Mouse (Mus musculus) spleen, adult 2 months (tissue): ENCODE results near the gene Wdr70.

Source experiments
- CTCF ChIP-seq: fragments of 200-500 bp; IDR thresholded peaks from 2 replicates; pipeline ENCODE4 v1.5.1; 2011; ENCODE audit warnings: mild to moderate bottlenecking, inconsistent platforms; ENCODE audit not compliant: insufficient read depth, insufficient read length, insufficient replicate concordance; ENCODE audit errors: extremely low read depth
- POLR2A ChIP-seq: fragments of 200-500 bp; IDR thresholded peaks from 2 replicates; pipeline ENCODE4 v1.6.1; 2011; ENCODE audit warnings: low read depth, low read length, inconsistent platforms

DNA sequence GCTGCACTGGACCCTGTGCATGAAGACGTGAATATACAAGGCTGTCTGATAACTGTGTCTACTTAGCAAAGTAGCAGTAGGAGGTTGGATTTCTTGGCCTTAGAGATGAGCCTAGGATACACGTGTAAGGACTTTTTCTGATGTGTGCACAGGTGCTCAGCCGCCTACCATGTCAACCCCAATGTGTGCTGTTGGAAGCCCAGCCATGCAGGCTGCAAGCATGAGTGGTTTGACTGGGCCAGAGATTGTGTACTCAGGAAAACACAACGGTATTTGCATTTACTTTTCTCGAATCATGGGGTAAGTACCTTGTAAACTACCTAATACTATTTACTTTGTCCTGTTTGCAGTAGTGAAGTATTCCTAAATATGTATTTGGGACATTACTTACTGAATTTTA lies 36.6 kb upstream of the Wdr70 start:
- TF ChIP-seq POLR2A, result no peak
- TF ChIP-seq CTCF, result no peak
